Mouse (Mus musculus): ENCODE measurements around the gene Adam29.

Adam29 gene

DNA sequence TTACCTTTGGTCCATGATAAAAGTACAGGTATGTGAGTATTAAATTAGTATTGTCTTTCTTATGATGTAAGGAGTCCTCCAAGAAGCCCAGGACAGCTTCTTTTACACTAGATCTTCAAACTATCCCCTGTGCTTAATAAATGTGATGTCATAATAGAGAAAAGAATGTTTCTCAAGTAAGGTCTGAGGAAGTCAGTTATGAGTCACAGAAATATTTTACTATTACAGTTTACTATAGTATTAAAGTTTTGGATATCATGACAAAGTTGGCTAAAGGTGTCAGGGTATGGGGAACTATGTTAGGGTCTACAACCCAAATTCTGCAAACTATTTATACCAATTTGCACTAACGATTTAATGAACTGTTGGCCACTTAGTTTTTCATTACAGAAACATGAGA lies at the start of gene Adam29:
Gene Adam29, minus strand, starts transcription at position 101 of the 400 bp plus-strand sequence.
- in situ Hi-C loops (cut with MboI; ENCODE audit: low sequenced_read_pairs) = no loop called here

DNA sequence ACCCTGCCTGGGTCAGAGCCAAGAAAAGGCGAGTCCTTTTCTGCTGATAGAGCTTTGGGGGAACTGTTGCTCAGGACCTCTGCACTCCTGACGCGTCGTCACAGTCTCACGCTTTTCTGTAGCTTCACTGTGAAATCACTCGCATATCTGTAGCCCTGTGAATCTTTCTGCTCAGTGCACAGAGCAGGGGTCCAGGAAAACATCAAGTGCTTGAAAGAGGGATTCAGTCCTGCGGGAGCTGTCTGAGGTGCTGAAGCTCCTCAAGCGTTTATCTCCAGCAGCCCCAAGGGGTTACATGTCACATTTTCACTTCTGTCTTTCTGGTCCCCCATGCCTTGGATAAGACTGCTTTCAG lies 33.8 kb upstream of the Adam29 start:
- in situ Hi-C loops (cut with MboI; ENCODE audit: low sequenced_read_pairs) = no loop called here

DNA sequence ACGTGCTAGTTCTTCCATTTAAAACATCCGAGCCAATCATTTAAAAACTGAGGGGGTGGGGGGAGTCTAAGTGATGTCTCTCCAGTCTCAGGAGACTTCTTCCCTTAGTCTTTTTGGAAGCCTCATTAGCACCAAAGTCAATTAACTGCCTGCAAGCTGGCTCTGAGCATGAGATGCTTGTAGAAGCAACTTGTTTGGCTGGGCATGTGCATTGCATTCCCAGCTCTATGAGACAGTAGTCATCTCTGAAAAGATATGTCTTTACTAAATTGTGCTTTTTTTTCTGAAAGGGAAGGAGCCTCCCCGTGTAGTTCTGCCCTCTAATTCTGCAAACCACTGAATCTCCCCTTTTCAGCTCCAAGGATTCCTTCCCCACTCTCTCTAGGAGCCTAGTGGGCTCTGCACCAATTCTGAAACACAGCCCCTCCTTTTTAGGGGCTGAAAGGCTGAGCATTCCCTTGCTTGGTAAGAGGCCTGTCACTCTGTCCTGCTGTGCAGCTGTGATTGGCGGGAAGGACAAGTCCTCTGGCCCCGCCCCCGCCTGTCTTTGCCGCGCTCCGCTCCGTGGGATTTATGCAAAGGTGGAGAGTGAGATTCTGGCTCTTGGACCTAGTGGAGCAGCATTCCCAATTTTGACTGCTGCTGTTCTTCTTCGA lies 33.2 kb upstream of the Adam29 start, which contains the start of gene Glra3:
Gene Glra3, plus strand, starts transcription at position 591 of the 656 bp plus-strand sequence.
- in situ Hi-C loops (cut with MboI; ENCODE audit: low sequenced_read_pairs) = no loop called here
